Mouse (Mus musculus) lung, embryonic 16.5 days (tissue): ENCODE measurements around the gene Wars. TPM values are rescaled to one million over a fixed set of nuclear protein-coding genes. Genes with fewer than 3 reads are reported as not detected.
A peak's percentile ranks its signal among the peaks of the same experiment; 100 is the strongest.
"Not testable (repeated sequence)": the region's sequence is repeated elsewhere in the genome, so short reads cannot be mapped to it uniquely, and the experiment has no call there.

Source experiments
- ATAC-seq: fragments of 200-750 bp; cut with Nextera tagmentation; 2 replicates; pipeline ENCODE4 v1.8.0; 2017; ENCODE audit warnings: low read depth, mild to moderate bottlenecking, moderate library complexity
- H3K27ac ChIP-seq: fragments of 300-500 bp; sonication (generic); 2 replicates; pipeline ENCODE4 v1.5.1; 2014; ENCODE audit warnings: mild to moderate bottlenecking, control low read depth, low read length
- H3K27me3 ChIP-seq: fragments of 300-500 bp; sonication (generic); 2 replicates; pipeline ENCODE4 v1.6.1; 2014; ENCODE audit warnings: low read depth, low read length, mixed read lengths; ENCODE audit not compliant: control insufficient read depth, insufficient read depth
- H3K36me3 ChIP-seq: fragments of 300-500 bp; sonication (generic); 2 replicates; pipeline ENCODE4 v1.6.1; 2014; ENCODE audit warnings: low read length; ENCODE audit not compliant: control insufficient read depth, insufficient read depth
- H3K4me1 ChIP-seq: fragments of 300-500 bp; sonication (generic); replicated peaks from 2 replicates; pipeline ENCODE4 v1.6.1; 2014; ENCODE audit warnings: low read length, mixed read lengths; ENCODE audit not compliant: control insufficient read depth, insufficient read depth
- H3K4me2 ChIP-seq: fragments of 300-500 bp; sonication (generic); 2 replicates; pipeline ENCODE4 v1.6.1; 2014; ENCODE audit warnings: low read depth, low read length, control low read depth
- H3K4me3 ChIP-seq: fragments of 300-500 bp; sonication (generic); 2 replicates; pipeline ENCODE4 v1.5.1; 2014; ENCODE audit warnings: mild to moderate bottlenecking, low read length, control low read depth
- H3K9ac ChIP-seq: fragments of 300-500 bp; sonication (generic); 2 replicates; pipeline ENCODE4 v1.6.1; 2014; ENCODE audit warnings: low read length, control low read depth
- H3K9me3 ChIP-seq: fragments of 300-500 bp; sonication (generic); 2 replicates; pipeline ENCODE4 v1.6.1; 2016; ENCODE audit warnings: low read length; ENCODE audit not compliant: control insufficient read depth
- WGBS: fragments of 180-500 bp; shearing (Covaris S2); extraction: QIAGEN DNeasy Blood & Tissue Kit; methylation state at CpG from one replicate; pipeline ENCODE4 v1.1.7; 2014; 5-methylcytosine and 5-hydroxymethylcytosine counted together
- polyA plus RNA-seq: library from polyadenylated mRNA; unstranded; fragments of >200 nt; fragmentation: Nextera tagmentation; extraction: Ambion mirVana; gene quantifications from 2 replicates; pipeline ENCODE4 v1.2.1, GENCODE M21; 2015

Wars gene
- polyA plus RNA-seq, 1 experiment from 2014 or later, result 77.8 TPM

GRCm38 (mm10) chr12:108855081-108855480 lies 38.9 kb downstream of the Wars start:
- Histone ChIP-seq H3K4me2 (no peak overlapping the region), H3K27ac (no peak overlapping the region), H3K4me1 (peaks cover 13% of the 10 kb centered on the region), H3K36me3 (no peaks in the 10 kb centered on the region), H3K9me3 (no peaks in the 10 kb centered on the region), H3K9ac (no peak overlapping the region), H3K27me3 (no peaks in the 10 kb centered on the region), H3K4me3 (no peak overlapping the region)
- WGBS, result 87% methylated on average over 10 of the region's 10 CpGs
- ATAC-seq, result no peak

GRCm38 (mm10) chr12:108852822-108853221 lies 41.2 kb downstream of the Wars start:
- H3K4me2 ChIP-seq, result no peak overlapping the region
- H3K36me3 ChIP-seq, result no peaks in the 10 kb centered on the region
- H3K4me3 ChIP-seq, result no peak overlapping the region
- 87% methylated on average over 8 of the region's 8 CpGs for WGBS
- peaks cover 9% of the 10 kb centered on the region for H3K4me1 ChIP-seq
- H3K27me3 ChIP-seq, result no peaks in the 10 kb centered on the region
- no peaks in the 10 kb centered on the region for H3K9me3 ChIP-seq
- no peak for ATAC-seq
- H3K27ac ChIP-seq, result no peak overlapping the region
- no peak overlapping the region for H3K9ac ChIP-seq

- no peak overlapping the region for H3K4me2 ChIP-seq
- no peaks in the 10 kb centered on the region for H3K9me3 ChIP-seq
- WGBS, result 75% methylated on average over 8 of the region's 8 CpGs
- no peaks in the 10 kb centered on the region for H3K36me3 ChIP-seq
- H3K4me1 ChIP-seq, result 0 out of 2 replicates have a peak, but pooled peaks cover 7% of the 10 kb centered on the region
- no peak overlapping the region for H3K9ac ChIP-seq
- no peak overlapping the region for H3K4me3 ChIP-seq
- H3K27ac ChIP-seq, result no peak overlapping the region
- ATAC-seq, result no peak
- no peaks in the 10 kb centered on the region for H3K27me3 ChIP-seq
Measured at GRCm38 (mm10) chr12:108850886-108851285, 43.1 kb downstream of the Wars start.

- 0 out of 2 replicates have a peak, but pooled peaks cover 7% of the 10 kb centered on the region for H3K4me1 ChIP-seq
- no peak overlapping the region for H3K9ac ChIP-seq
- ATAC-seq, result peak; percentile 49
- no peak overlapping the region for H3K4me2 ChIP-seq
- no peaks in the 10 kb centered on the region for H3K27me3 ChIP-seq
- H3K4me3 ChIP-seq, result no peak overlapping the region
- peaks cover 4% of the 10 kb centered on the region for H3K36me3 ChIP-seq
- no peak overlapping the region for H3K27ac ChIP-seq
- no peaks in the 10 kb centered on the region for H3K9me3 ChIP-seq
- WGBS, result 38% methylated on average over 8 of the region's 8 CpGs
Measured at GRCm38 (mm10) chr12:108850129-108850528, 43.8 kb downstream of the Wars start.

- Histone ChIP-seq H3K9ac (no peak overlapping the region), H3K27ac (no peak overlapping the region), H3K36me3 (peaks cover 9% of the 10 kb centered on the region), H3K4me1 (0 out of 2 replicates have a peak, but pooled peaks cover 7% of the 10 kb centered on the region), H3K27me3 (no peaks in the 10 kb centered on the region), H3K9me3 (no peaks in the 10 kb centered on the region), H3K4me2 (no peak overlapping the region), H3K4me3 (no peak overlapping the region)
- ATAC-seq, result no peak
- WGBS, result 58% methylated on average over 4 of the region's 4 CpGs
Measured at GRCm38 (mm10) chr12:108849488-108850022, 44.4 kb downstream of the Wars start.

- WGBS, result 84% methylated on average over 3 of the region's 3 CpGs
- not testable (repeated sequence) for H3K4me2 ChIP-seq, H3K27ac ChIP-seq, H3K4me1 ChIP-seq, H3K27me3 ChIP-seq, H3K9ac ChIP-seq, H3K4me3 ChIP-seq, ATAC-seq, H3K9me3 ChIP-seq
- H3K36me3 ChIP-seq, result peaks cover 16% of the 10 kb centered on the region
Measured at GRCm38 (mm10) chr12:108848033-108848432, 45.9 kb downstream of the Wars start.

- H3K27ac ChIP-seq, result peak overlapping the region; percentile 93
- H3K27me3 ChIP-seq, result no peaks in the 10 kb centered on the region
- WGBS, result 88% methylated on average over 7 of the region's 7 CpGs
- no peaks in the 10 kb centered on the region for H3K9me3 ChIP-seq
- H3K4me3 ChIP-seq, result no peak overlapping the region
- ATAC-seq, result no peak
- H3K4me2 ChIP-seq, result no peak overlapping the region
- H3K36me3 ChIP-seq, result peaks cover 25% of the 10 kb centered on the region
- H3K4me1 ChIP-seq, result peaks cover 15% of the 10 kb centered on the region
- H3K9ac ChIP-seq, result no peak overlapping the region
Measured at GRCm38 (mm10) chr12:108842663-108843062, 51.3 kb downstream of the Wars start.

- no peak overlapping the region for H3K4me2 ChIP-seq
- H3K4me1 ChIP-seq, result peaks cover 25% of the 10 kb centered on the region
- peaks cover 25% of the 10 kb centered on the region for H3K36me3 ChIP-seq
- ATAC-seq, result peak; percentile 86
- no peaks in the 10 kb centered on the region for H3K9me3 ChIP-seq
- no peaks in the 10 kb centered on the region for H3K27me3 ChIP-seq
- no peak overlapping the region for H3K4me3 ChIP-seq
- H3K27ac ChIP-seq, result peak overlapping the region; percentile 93
- 69% methylated on average over 6 of the region's 6 CpGs for WGBS
- no peak overlapping the region for H3K9ac ChIP-seq
Measured at GRCm38 (mm10) chr12:108841181-108841580, 52.8 kb downstream of the Wars start.

- Histone ChIP-seq H3K4me2 (peak overlapping the region; percentile 91), H3K9me3 (no peaks in the 10 kb centered on the region), H3K27me3 (no peaks in the 10 kb centered on the region), H3K27ac (peak overlapping the region; percentile 83), H3K36me3 (0 out of 2 replicates have a peak, but pooled peaks cover 3% of the 10 kb centered on the region), H3K4me1 (peaks cover 29% of the 10 kb centered on the region), H3K4me3 (peak overlapping the region; percentile 77), H3K9ac (peak overlapping the region; percentile 89)
- 16% methylated on average over 7 of the region's 7 CpGs for WGBS
- no peak for ATAC-seq
Measured at GRCm38 (mm10) chr12:108836722-108837121, 57.3 kb downstream of the Wars start.
